Mouse (Mus musculus): ENCODE data around the gene Rasa3. TPM values are rescaled to one million over a fixed set of nuclear protein-coding genes. Genes with fewer than 3 reads are reported as not detected.

The Rasa3 gene
- polyA plus RNA-seq, 1 experiment from 2014 or later, result 23.5 TPM

- no peak for ATAC-seq (replicated peaks; ENCODE audit: low FRiP score)
- 83% methylated on average over 7 of the region's 7 CpGs for WGBS
- H3K9ac ChIP-seq, result no peak overlapping the region
- no peaks in the 10 kb centered on the region for H3K9me3 ChIP-seq (replicated peaks)
- H3K36me3 ChIP-seq, result peaks cover 7% of the 10 kb centered on the region; the same call in 1 of the 2 replicates
- peaks cover 5% of the 10 kb centered on the region; the same call in 1 of the 2 replicates for H3K4me1 ChIP-seq
- H3K27ac ChIP-seq, result no peak overlapping the region
- no peak overlapping the region for H3K4me3 ChIP-seq (replicated peaks)
- no peaks in the 10 kb centered on the region for H3K27me3 ChIP-seq
- H3K4me2 ChIP-seq, result no peak overlapping the region
Measured at GRCm38 (mm10) chr8:13605920-13606480, 71.4 kb downstream of the Rasa3 start.

GRCm38 (mm10) chr8:13602621-13603020 lies 74.8 kb downstream of the Rasa3 start:
- peaks cover 10% of the 10 kb centered on the region for H3K36me3 ChIP-seq
- H3K27me3 ChIP-seq, result no peaks in the 10 kb centered on the region
- no peak overlapping the region for H3K27ac ChIP-seq
- no peaks in the 10 kb centered on the region for H3K9me3 ChIP-seq (replicated peaks)
- H3K4me3 ChIP-seq (replicated peaks), result no peak overlapping the region
- no peak for ATAC-seq (replicated peaks; ENCODE audit: low FRiP score)
- no peak overlapping the region for H3K4me2 ChIP-seq
- no peak overlapping the region for H3K9ac ChIP-seq
- H3K4me1 ChIP-seq, result peaks cover 18% of the 10 kb centered on the region
- 66% methylated on average over 8 of the region's 8 CpGs for WGBS

GRCm38 (mm10) chr8:13601166-13601565 lies 76.2 kb downstream of the Rasa3 start:
- WGBS, result 70% methylated on average over 11 of the region's 11 CpGs
- no peak overlapping the region for H3K4me2 ChIP-seq

GRCm38 (mm10) chr8:13600716-13601115 lies 76.7 kb downstream of the Rasa3 start:
- no peak overlapping the region for H3K4me2 ChIP-seq
- H3K27ac ChIP-seq, result peak overlapping the region; percentile 60; the same call in 1 of the 2 replicates

More at GRCm38 (mm10) chr8:13601166-13601565, 76.2 kb downstream of the Rasa3 start:
- H3K9ac ChIP-seq, result no peak overlapping the region
- H3K27me3 ChIP-seq, result no peaks in the 10 kb centered on the region
- peaks cover 24% of the 10 kb centered on the region for H3K36me3 ChIP-seq
- 0 out of 2 replicates have a peak overlapping the region, but pooled peaks have one; percentile 8 for H3K27ac ChIP-seq
- no peak overlapping the region for H3K4me3 ChIP-seq (replicated peaks)
- H3K4me1 ChIP-seq, result peaks cover 18% of the 10 kb centered on the region
- no peaks in the 10 kb centered on the region for H3K9me3 ChIP-seq (replicated peaks)
- ATAC-seq (replicated peaks; ENCODE audit: low FRiP score), result no peak

GRCm38 (mm10) chr8:13600204-13600603 lies 77.2 kb downstream of the Rasa3 start:
- Histone ChIP-seq H3K9me3 (replicated peaks) (no peaks in the 10 kb centered on the region), H3K27ac (peak overlapping the region; percentile 60; the same call in 1 of the 2 replicates), H3K4me2 (no peak overlapping the region), H3K4me1 (peaks cover 18% of the 10 kb centered on the region), H3K4me3 (replicated peaks) (no peak overlapping the region), H3K36me3 (peaks cover 21% of the 10 kb centered on the region), H3K9ac (no peak overlapping the region), H3K27me3 (no peaks in the 10 kb centered on the region)
- peak; percentile 52; the same call in 1 of the 2 replicates for ATAC-seq (replicated peaks; ENCODE audit: low FRiP score)
- WGBS, result 41% methylated on average over 7 of the region's 7 CpGs

More at GRCm38 (mm10) chr8:13600716-13601115, 76.7 kb downstream of the Rasa3 start:
- no peak for ATAC-seq (replicated peaks; ENCODE audit: low FRiP score)
- H3K9me3 ChIP-seq (replicated peaks), result no peaks in the 10 kb centered on the region
- peaks cover 24% of the 10 kb centered on the region for H3K36me3 ChIP-seq
- no peaks in the 10 kb centered on the region for H3K27me3 ChIP-seq
- H3K4me1 ChIP-seq, result peaks cover 18% of the 10 kb centered on the region
- 79% methylated on average over 10 of the region's 10 CpGs for WGBS
- H3K9ac ChIP-seq, result no peak overlapping the region
- no peak overlapping the region for H3K4me3 ChIP-seq (replicated peaks)

- no peak for ATAC-seq (replicated peaks; ENCODE audit: low FRiP score)
- peaks cover 16% of the 10 kb centered on the region for H3K36me3 ChIP-seq
- H3K9ac ChIP-seq, result no peak overlapping the region
- H3K4me2 ChIP-seq, result no peak overlapping the region
- H3K4me1 ChIP-seq, result peaks cover 18% of the 10 kb centered on the region
- no peak overlapping the region for H3K27ac ChIP-seq
- no peaks in the 10 kb centered on the region for H3K9me3 ChIP-seq (replicated peaks)
- no peaks in the 10 kb centered on the region for H3K27me3 ChIP-seq
- WGBS, result 90% methylated on average over 6 of the region's 6 CpGs
- no peak overlapping the region for H3K4me3 ChIP-seq (replicated peaks)
Measured at GRCm38 (mm10) chr8:13597777-13598176, 79.6 kb downstream of the Rasa3 start.

GRCm38 (mm10) chr8:13595861-13596260 lies 81.5 kb downstream of the Rasa3 start:
- 79% methylated on average over 6 of the region's 6 CpGs for WGBS
- Histone ChIP-seq H3K4me2 (no peak overlapping the region), H3K27me3 (no peaks in the 10 kb centered on the region), H3K9ac (no peak overlapping the region), H3K4me3 (replicated peaks) (no peak overlapping the region), H3K36me3 (peaks cover 16% of the 10 kb centered on the region), H3K4me1 (peaks cover 12% of the 10 kb centered on the region; the same call in 1 of the 2 replicates), H3K27ac (no peak overlapping the region), H3K9me3 (replicated peaks) (no peaks in the 10 kb centered on the region)
- ATAC-seq (replicated peaks; ENCODE audit: low FRiP score), result no peak

GRCm38 (mm10) chr8:13594884-13595323 lies 82.5 kb downstream of the Rasa3 start:
- no peak overlapping the region for H3K4me3 ChIP-seq (replicated peaks)
- WGBS, result 73% methylated on average over 11 of the region's 11 CpGs
- ATAC-seq (replicated peaks; ENCODE audit: low FRiP score), result no peak
- H3K9ac ChIP-seq, result no peak overlapping the region
- peaks cover 16% of the 10 kb centered on the region for H3K36me3 ChIP-seq
- no peak overlapping the region for H3K27ac ChIP-seq
- H3K9me3 ChIP-seq (replicated peaks), result no peaks in the 10 kb centered on the region
- H3K27me3 ChIP-seq, result no peaks in the 10 kb centered on the region
- H3K4me1 ChIP-seq, result peaks cover 3% of the 10 kb centered on the region; the same call in 1 of the 2 replicates
- no peak overlapping the region for H3K4me2 ChIP-seq

- Histone ChIP-seq H3K9ac (no peak overlapping the region), H3K4me2 (no peak overlapping the region), H3K9me3 (replicated peaks) (no peaks in the 10 kb centered on the region), H3K27ac (no peak overlapping the region), H3K4me3 (replicated peaks) (no peak overlapping the region), H3K36me3 (peaks cover 16% of the 10 kb centered on the region), H3K27me3 (no peaks in the 10 kb centered on the region), H3K4me1 (no peaks in the 10 kb centered on the region)
- 87% methylated on average over 8 of the region's 8 CpGs for WGBS
- ATAC-seq (replicated peaks; ENCODE audit: low FRiP score), result no peak
Measured at GRCm38 (mm10) chr8:13593340-13593739, 84.1 kb downstream of the Rasa3 start.

GRCm38 (mm10) chr8:13591246-13591645 lies 86.2 kb downstream of the Rasa3 start:
- no peak overlapping the region for H3K4me3 ChIP-seq (replicated peaks)
- H3K9ac ChIP-seq, result no peak overlapping the region
- H3K4me1 ChIP-seq, result no peaks in the 10 kb centered on the region
- H3K27me3 ChIP-seq, result no peaks in the 10 kb centered on the region
- H3K4me2 ChIP-seq, result no peak overlapping the region
- no peaks in the 10 kb centered on the region for H3K9me3 ChIP-seq (replicated peaks)
- H3K36me3 ChIP-seq, result peaks cover under 1% of the 10 kb centered on the region; the same call in 1 of the 2 replicates
- WGBS, result 86% methylated on average over 6 of the region's 6 CpGs
- no peak for ATAC-seq (replicated peaks; ENCODE audit: low FRiP score)
- H3K27ac ChIP-seq, result no peak overlapping the region

GRCm38 (mm10) chr8:13589071-13589470 lies 88.3 kb downstream of the Rasa3 start:
- WGBS, result 61% methylated on average over 6 of the region's 6 CpGs
- ATAC-seq (replicated peaks; ENCODE audit: low FRiP score), result no peak
- H3K9me3 ChIP-seq (replicated peaks), result no peaks in the 10 kb centered on the region

GRCm38 (mm10) chr8:13584652-13585051 lies 92.8 kb downstream of the Rasa3 start:
- no peak for ATAC-seq (replicated peaks; ENCODE audit: low FRiP score)

More at GRCm38 (mm10) chr8:13589071-13589470, 88.3 kb downstream of the Rasa3 start:
- Histone ChIP-seq H3K27me3 (no peaks in the 10 kb centered on the region), H3K4me1 (no peaks in the 10 kb centered on the region), H3K27ac (no peak overlapping the region), H3K9ac (no peak overlapping the region), H3K36me3 (peaks cover 13% of the 10 kb centered on the region), H3K4me2 (no peak overlapping the region), H3K4me3 (replicated peaks) (no peak overlapping the region)

More at GRCm38 (mm10) chr8:13584652-13585051, 92.8 kb downstream of the Rasa3 start:
- Histone ChIP-seq H3K4me2 (no peak overlapping the region), H3K9me3 (replicated peaks) (no peaks in the 10 kb centered on the region), H3K4me1 (no peaks in the 10 kb centered on the region), H3K27me3 (no peaks in the 10 kb centered on the region), H3K9ac (no peak overlapping the region), H3K36me3 (peaks cover 36% of the 10 kb centered on the region), H3K27ac (no peak overlapping the region), H3K4me3 (replicated peaks) (no peak overlapping the region)
- WGBS, result 79% methylated on average over 8 of the region's 8 CpGs
